Mouse (Mus musculus): ENCODE measurements around the gene Fbxo48.

Fbxo48 gene

GRCm38 (mm10) chr11:16950976-16951760 is at the start of gene Fbxo48:
TSS of gene Fbxo48 (plus strand) at chr11:16951375.
- DNase-seq (ENCODE audit: low spot score in 2 of 2), result peak; percentile 92 to 94

GRCm38 (mm10) chr11:16904302-16905011 is 46.7 kb upstream of the Fbxo48 start:
- no peak for DNase-seq (ENCODE audit: low spot score in 2 of 2)

- DNase-seq (ENCODE audit: low spot score in 2 of 2), result no peak
These were observed 46.2 kb upstream of the Fbxo48 start for GRCm38 (mm10) chr11:16905012-16905332.

GRCm38 (mm10) chr11:16906530-16906929 is 44.6 kb upstream of the Fbxo48 start:
- no peak for DNase-seq (ENCODE audit: low spot score in 2 of 2)

- no peak for DNase-seq (ENCODE audit: low spot score in 2 of 2)
These were observed 43.6 kb upstream of the Fbxo48 start for GRCm38 (mm10) chr11:16907517-16908129.

GRCm38 (mm10) chr11:16914756-16915155 is 36.4 kb upstream of the Fbxo48 start:
- DNase-seq (ENCODE audit: low spot score in 2 of 2), result no peak

GRCm38 (mm10) chr11:16915850-16916249 is 35.3 kb upstream of the Fbxo48 start:
- DNase-seq (ENCODE audit: low spot score in 2 of 2), result no peak

- no peak for DNase-seq (ENCODE audit: low spot score in 2 of 2)
These were observed 33.7 kb upstream of the Fbxo48 start for GRCm38 (mm10) chr11:16917512-16917911.

GRCm38 (mm10) chr11:16932159-16932558 is 19.0 kb upstream of the Fbxo48 start:
- no peak for DNase-seq (ENCODE audit: low spot score in 2 of 2)

GRCm38 (mm10) chr11:16935577-16936236 is 15.5 kb upstream of the Fbxo48 start:
- no peak for DNase-seq (ENCODE audit: low spot score in 2 of 2)

- DNase-seq (ENCODE audit: low spot score in 2 of 2), result no peak
These were observed 9.9 kb upstream of the Fbxo48 start for GRCm38 (mm10) chr11:16941103-16941793.

GRCm38 (mm10) chr11:16941973-16942452 is 9.2 kb upstream of the Fbxo48 start:
- DNase-seq (ENCODE audit: low spot score in 2 of 2), result no peak

GRCm38 (mm10) chr11:16943016-16943415 is 8.2 kb upstream of the Fbxo48 start:
- DNase-seq (ENCODE audit: low spot score in 2 of 2), result no peak

GRCm38 (mm10) chr11:16948756-16949155 is 2.4 kb upstream of the Fbxo48 start:
- no peak for DNase-seq (ENCODE audit: low spot score in 2 of 2)

- DNase-seq (ENCODE audit: low spot score in 2 of 2), result no peak
These were observed 774 bp upstream of the Fbxo48 start for GRCm38 (mm10) chr11:16950226-16950975.

- DNase-seq (ENCODE audit: low spot score in 2 of 2), result no peak
These were observed 511 bp downstream of the Fbxo48 start for GRCm38 (mm10) chr11:16951761-16952010.

- DNase-seq (ENCODE audit: low spot score in 2 of 2), result no peak
These were observed 5.1 kb downstream of the Fbxo48 start for GRCm38 (mm10) chr11:16956115-16956862.

- DNase-seq (ENCODE audit: low spot score in 2 of 2), result no peak
These were observed 5.9 kb downstream of the Fbxo48 start for GRCm38 (mm10) chr11:16957030-16957429.

- DNase-seq (ENCODE audit: low spot score in 2 of 2), result no peak
These were observed 7.3 kb downstream of the Fbxo48 start for GRCm38 (mm10) chr11:16958520-16958919.

- DNase-seq (ENCODE audit: low spot score in 2 of 2), result no peak
These were observed 16.6 kb downstream of the Fbxo48 start for GRCm38 (mm10) chr11:16967806-16968205.

All from urinary bladder, postnatal 4 days (tissue).